Mouse (Mus musculus) ovary, adult 18-20 months (tissue): ENCODE results near the gene Tnik.

Source experiments
- DNase-seq: peaks from one replicate; pipeline ENCODE4 v3.0.0; 2022; ENCODE audit warnings: low spot score, mixed read lengths

The Tnik gene

DNA sequence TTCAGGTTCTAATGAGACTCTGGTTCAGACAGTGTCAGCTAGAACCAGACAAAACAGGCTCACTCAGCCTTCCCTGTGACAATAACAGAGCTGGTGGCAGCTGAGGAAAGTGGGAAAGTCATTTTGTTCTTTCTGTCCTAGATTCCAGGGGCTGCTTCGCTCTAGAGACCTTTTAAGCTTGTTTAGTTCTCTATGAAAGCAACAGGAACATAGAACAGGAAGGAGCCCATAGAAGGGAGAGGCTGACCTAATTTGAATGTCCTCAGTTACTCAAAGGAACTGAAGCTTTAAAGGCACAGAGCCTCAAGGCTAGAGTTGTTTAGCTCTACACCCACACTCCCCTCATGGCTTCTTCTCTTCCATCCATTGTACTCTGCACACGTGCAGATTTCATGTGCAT is 142.4 kb downstream of the Tnik start:
- no peak for DNase-seq

GRCm38 (mm10) chr3:28408859-28409459 is 145.9 kb downstream of the Tnik start:
- peak; percentile 48 for DNase-seq

DNA sequence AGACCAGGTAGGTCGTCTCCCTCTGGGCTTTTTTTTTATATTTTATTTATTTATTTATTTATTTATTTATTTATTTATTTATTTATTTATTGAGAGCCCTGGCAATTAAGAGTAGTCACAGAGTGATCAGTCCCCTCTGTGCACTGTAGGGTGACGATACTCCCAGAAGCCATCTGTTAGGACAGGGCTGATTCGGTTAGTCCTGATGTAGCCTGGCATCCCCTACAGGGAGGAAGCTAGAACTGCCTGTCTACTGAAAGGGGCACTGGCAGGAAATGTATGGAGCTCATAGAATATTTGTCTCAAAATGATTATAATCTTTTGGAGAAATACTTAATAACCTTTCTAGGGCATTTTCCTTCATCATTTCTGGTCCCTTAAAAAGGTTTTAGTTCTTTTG is 147.3 kb downstream of the Tnik start:
- DNase-seq, result no peak

- no peak for DNase-seq
These were observed 153.0 kb downstream of the Tnik start for GRCm38 (mm10) chr3:28415986-28416385.

DNA sequence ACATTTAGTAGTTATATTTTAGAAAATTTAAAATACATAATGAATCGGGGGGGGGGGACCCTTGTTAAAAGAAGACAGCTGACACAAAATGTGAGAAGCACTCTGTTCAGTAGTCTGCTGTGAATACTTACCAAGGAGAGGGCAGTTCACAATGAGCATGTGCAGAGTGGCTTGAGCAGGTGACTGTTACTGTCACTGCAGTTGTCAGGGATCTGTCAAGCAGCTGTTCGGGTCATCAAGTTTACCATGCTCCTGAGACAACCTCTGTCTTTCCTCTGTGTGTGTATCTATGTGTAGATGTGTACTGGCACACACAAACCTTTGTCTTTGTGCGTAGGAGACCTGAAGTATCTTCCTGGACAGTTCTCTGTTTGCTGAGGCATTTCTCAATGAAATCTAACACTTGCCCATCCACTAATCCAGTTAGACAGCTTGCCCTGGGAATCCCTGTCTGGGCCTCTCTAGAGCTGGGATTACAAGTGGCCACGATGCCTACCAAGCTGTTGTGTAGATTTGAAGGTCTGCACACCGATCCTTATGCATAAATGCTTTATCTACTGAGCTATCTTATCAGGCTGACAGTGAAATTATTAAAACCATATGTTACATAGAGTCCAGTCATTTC is 154.2 kb downstream of the Tnik start:
- DNase-seq, result no peak

GRCm38 (mm10) chr3:28420194-28420593 is 157.2 kb downstream of the Tnik start:
- DNase-seq, result no peak

DNA sequence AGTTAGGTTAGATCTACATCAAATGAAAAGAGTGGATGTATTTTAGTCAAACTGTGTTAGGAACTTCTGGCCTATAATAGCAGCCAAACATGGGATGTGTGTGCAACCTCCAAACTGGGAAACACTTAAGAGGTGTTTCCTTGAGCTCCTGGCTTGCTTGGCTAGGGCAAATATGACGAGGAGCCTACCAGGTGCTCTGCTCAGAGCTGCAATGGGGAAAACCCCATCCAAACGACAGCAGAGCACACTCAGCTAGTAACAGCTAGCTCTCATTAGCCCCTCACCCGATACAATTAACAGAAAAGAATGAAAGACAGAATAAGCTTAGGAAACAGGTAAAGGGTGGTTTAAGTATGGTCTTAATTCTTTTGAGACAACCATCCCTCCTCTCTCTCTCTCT is 157.7 kb downstream of the Tnik start:
- no peak for DNase-seq

DNA sequence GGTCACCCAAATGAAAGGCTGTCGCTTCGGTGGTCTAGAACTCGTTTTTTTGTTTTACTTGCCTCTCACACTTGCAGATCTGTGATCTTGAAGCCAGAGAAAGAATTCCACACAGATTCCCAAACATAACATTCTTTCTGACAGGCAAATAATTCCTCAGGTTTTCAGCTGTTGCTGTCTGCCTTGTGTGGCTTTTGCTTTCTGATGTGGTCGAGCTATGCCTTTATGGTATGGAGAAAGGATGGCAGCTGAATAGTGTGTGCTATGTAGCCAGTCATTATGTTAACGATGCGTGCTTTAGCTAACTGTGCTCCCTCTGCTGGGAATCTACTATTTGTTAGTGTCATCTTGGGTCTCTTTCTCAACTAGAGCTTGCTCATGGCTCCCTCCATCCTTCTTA is 158.8 kb downstream of the Tnik start:
- DNase-seq, result no peak

DNA sequence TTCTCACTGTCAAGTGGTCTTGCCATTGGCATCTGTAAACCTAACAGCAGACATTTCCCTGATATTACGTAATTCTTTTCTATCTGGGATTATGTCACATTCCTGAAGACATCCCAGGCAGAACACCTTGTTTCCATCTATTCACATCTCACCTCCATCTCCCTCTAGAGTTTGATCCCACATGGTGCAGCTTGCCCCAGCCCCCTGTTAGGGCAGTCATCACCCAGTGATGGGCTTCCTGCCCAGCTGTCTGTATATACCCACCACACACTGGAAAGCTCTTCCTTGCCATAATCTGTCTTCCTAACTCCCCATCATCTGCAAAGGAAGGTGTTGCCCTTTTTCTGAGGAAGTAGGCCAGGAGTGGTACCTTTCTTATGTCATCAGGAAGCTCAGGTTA is 159.2 kb downstream of the Tnik start:
- no peak for DNase-seq

GRCm38 (mm10) chr3:28425911-28426310 is 162.9 kb downstream of the Tnik start:
- no peak for DNase-seq

DNA sequence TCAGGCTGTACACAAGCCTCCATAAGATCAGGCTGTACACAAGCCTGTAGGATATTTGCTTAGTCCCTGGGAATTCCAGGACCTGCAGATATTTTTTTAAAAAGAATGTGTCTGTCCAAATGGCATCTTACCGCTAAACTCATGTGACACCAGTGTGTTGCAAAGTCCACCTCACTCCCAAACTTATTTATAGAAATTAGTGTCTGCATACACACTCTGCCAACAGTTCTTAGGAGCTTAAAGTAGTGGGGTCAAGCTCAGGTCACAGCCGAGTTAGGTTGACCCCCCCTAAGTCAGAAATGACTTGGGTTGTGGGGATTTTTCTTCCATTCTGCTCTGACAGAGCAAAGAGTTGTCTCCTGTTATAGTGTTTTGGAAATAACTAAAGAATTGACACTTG is 168.4 kb downstream of the Tnik start:
- no peak for DNase-seq

DNA sequence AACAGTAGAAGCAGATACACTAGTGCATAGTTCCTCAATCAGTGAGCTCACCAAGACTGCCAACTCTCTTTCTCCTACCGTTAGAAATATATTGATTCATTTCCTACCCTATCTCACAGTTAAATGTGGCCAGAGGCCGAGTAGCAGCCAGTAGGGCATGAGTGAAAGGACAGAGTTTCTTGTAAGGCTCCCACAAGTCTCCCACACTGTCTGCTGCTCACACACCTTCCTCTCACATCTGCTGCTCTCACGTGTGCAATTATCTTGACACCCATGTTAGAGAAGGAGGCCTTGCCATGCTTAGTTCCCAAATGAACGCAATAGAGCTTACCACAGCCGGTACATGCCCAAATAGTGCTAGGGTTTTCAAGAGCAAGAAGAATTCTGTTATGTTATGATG is 169.3 kb downstream of the Tnik start:
- DNase-seq, result no peak

DNA sequence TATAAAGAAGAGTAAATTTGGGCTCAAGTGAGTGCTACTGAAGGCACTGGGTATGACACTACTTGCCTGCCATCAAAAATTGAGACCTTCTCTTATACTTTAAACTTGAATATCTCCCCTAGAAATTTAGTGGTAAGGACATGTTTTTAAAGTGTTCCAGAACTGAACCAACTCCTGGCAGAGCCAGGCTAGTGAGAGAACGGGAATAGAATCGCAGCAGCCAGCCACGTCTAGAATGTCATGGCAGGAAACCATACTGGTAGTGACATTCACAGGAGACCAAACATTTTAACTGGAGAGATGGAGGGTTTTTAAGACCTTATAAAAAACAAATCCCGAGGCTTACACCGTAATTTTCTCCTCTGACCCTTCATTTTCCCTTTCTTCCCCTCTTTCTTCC is 172.5 kb downstream of the Tnik start:
- no peak for DNase-seq

DNA sequence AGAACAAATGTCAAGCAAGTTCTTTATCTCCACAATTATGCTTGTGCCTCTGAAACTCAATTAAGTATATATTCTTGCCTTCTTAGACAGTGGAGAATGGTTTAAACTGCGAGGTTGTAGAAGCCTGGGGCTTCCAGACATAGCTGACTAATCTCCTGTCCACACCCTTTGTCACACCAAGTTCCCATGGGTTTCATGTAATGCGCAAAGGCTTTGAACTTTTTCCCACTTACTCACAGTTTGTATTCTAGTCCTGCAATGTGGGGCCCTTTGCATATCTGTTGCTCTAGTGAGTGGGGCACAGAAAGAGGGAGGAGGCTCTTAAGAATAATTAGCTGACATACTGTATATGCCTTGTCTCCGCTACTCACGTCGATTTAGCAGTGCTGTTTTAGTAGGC is 174.4 kb downstream of the Tnik start:
- DNase-seq, result no peak

DNA sequence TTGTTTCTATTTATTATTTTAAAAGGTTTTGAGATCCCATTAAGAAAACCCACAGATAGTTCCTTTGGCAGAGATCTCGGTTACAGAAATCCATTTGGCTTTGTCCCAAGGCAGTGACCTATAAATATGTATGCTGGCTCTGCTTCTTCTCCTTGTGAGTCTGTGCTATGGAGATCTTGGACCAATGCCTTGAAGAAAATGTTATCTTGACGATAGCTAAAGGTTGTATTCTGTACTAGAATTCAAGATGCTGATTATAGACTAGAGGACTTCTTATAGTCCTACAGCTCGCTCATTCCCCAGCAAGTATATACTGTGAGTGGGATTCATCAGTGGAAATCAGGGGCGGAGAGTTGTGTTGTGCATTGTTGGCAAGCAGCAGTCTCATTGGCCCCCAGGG is 178.5 kb downstream of the Tnik start:
- no peak for DNase-seq

DNA sequence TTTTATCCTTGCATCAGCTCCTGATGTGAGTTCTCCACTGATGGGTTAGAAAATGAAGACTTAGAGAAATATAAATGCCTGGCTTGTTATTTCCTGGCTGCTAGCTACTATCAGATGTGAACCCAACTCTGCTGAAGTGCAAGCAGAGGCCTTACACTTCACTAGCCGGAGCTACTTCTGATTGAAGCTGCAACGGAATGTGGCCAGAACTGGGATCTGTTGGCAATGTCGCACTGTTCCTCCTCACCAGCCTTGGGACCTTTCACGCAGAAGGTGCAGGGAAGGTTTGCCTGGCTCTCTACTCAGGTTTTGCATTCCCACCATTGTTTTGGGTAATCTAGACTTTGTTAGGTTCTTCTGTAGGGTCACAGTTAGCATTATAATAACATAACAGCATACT is 179.1 kb downstream of the Tnik start:
- DNase-seq, result no peak

DNA sequence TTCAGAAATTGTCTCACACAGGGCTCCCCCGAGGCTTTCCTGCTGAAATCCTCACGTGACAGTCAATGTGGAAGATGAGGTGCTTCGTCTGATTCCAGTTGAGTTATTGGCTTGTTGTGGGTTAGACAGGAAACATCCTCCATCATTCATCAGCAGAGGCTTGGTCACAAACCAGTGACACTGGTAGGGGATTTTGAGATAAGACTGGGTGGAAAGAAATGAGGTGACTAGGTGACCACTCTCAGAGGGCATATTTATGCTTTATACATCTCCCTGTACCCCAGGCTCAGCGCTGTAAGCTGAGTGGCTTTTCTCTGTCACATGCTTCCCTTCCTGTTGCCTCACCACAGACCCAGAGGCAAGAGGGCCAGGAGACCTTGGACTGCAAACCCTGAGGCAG is 184.9 kb downstream of the Tnik start:
- DNase-seq, result no peak

GRCm38 (mm10) chr3:28453458-28453857 is 190.4 kb downstream of the Tnik start:
- no peak for DNase-seq

GRCm38 (mm10) chr3:28456842-28457241 is 193.8 kb downstream of the Tnik start:
- DNase-seq, result no peak

- no peak for DNase-seq
These were observed 194.5 kb downstream of the Tnik start for GRCm38 (mm10) chr3:28457517-28457916.

DNA sequence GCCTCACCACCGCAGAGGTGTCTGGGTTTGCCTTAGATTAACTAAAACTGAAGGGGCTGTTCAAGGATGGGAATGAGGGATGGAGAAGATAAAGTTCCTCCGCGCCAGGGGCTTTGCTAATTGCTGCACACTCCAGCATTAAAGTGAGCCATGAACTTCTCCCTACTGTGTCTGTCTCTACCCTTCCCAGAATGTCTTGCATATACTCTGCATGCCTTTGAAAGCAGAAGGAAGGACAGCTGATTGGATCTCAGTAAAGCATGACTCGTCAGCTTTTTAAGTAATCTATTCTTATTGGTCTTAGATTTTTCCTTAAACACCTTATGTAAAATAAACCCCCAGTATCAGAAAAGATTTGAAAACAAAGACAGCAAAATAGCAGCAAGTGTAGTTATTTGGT is 203.7 kb downstream of the Tnik start:
- DNase-seq, result no peak

GRCm38 (mm10) chr3:28467148-28467754 is 204.2 kb downstream of the Tnik start:
- DNase-seq, result no peak

DNA sequence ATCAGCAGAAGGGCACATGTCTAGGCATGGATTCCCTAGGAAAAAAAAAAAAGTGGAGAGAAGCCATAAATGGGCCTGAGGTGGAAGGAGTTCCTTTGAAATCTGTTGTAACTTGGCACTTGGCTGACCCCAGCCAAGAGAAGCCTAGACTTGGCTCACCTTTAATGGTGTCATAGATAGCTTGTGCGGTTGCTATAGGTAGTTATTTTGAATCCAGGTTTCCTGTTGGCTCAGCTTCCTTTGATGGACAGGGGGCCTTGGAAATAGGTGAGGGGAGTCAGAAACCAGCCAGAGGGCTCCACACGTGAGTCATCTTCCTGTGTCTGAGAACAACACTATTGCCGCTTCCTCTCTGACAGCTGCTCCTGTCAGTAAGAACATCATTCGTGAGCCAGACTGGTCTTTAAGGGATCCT is 204.9 kb downstream of the Tnik start:
- DNase-seq, result no peak

- DNase-seq, result no peak
These were observed 210.4 kb downstream of the Tnik start for GRCm38 (mm10) chr3:28473439-28473838.
